Mouse (Mus musculus): ENCODE results near the gene Apobec2.

Gene Apobec2

GRCm38 (mm10) chr17:48409380-48410298 lies 23.1 kb downstream of the Apobec2 start, which contains the start of the genes Nfya and Oard1:
TSS of gene Nfya (minus strand) at chr17:48409906.
TSS of gene Oard1 (plus strand) at chr17:48410014.
- DNase-seq (ENCODE audit: low read depth, low spot score): peak; percentile 100

GRCm38 (mm10) chr17:48408526-48409291 lies 24.0 kb downstream of the Apobec2 start:
- peak; percentile 75 for DNase-seq (ENCODE audit: low read depth, low spot score)

GRCm38 (mm10) chr17:48407910-48408525 lies 24.7 kb downstream of the Apobec2 start:
- DNase-seq (ENCODE audit: low read depth, low spot score): peak; percentile 42

GRCm38 (mm10) chr17:48407154-48407553 lies 25.6 kb downstream of the Apobec2 start:
- DNase-seq (ENCODE audit: low read depth, low spot score): no peak

- no peak for DNase-seq (ENCODE audit: low read depth, low spot score)
Measured at GRCm38 (mm10) chr17:48404706-48405105, 28.0 kb downstream of the Apobec2 start.

- no peak for DNase-seq (ENCODE audit: low read depth, low spot score)
Measured at GRCm38 (mm10) chr17:48403848-48404247, 28.9 kb downstream of the Apobec2 start.

GRCm38 (mm10) chr17:48402751-48403150 lies 30.0 kb downstream of the Apobec2 start:
- no peak for DNase-seq (ENCODE audit: low read depth, low spot score)

GRCm38 (mm10) chr17:48401710-48402109 lies 31.0 kb downstream of the Apobec2 start:
- no peak for DNase-seq (ENCODE audit: low read depth, low spot score)

- DNase-seq (ENCODE audit: low read depth, low spot score): no peak
Measured at GRCm38 (mm10) chr17:48392616-48393015, 40.1 kb downstream of the Apobec2 start.

GRCm38 (mm10) chr17:48391446-48391845 lies 41.3 kb downstream of the Apobec2 start:
- DNase-seq (ENCODE audit: low read depth, low spot score): no peak

GRCm38 (mm10) chr17:48389442-48389841 lies 43.3 kb downstream of the Apobec2 start:
- DNase-seq (ENCODE audit: low read depth, low spot score): no peak

- no peak for DNase-seq (ENCODE audit: low read depth, low spot score)
Measured at GRCm38 (mm10) chr17:48388666-48389065, 44.1 kb downstream of the Apobec2 start.

- peak; percentile 14 for DNase-seq (ENCODE audit: low read depth, low spot score)
Measured at GRCm38 (mm10) chr17:48385786-48386461, 46.8 kb downstream of the Apobec2 start.

GRCm38 (mm10) chr17:48379050-48379449 lies 53.7 kb downstream of the Apobec2 start:
- no peak for DNase-seq (ENCODE audit: low read depth, low spot score)

GRCm38 (mm10) chr17:48376102-48376501 lies 56.6 kb downstream of the Apobec2 start:
- no peak for DNase-seq (ENCODE audit: low read depth, low spot score)

- no peak for DNase-seq (ENCODE audit: low read depth, low spot score)
Measured at GRCm38 (mm10) chr17:48372987-48373386, 59.7 kb downstream of the Apobec2 start.

GRCm38 (mm10) chr17:48371621-48372020 lies 61.1 kb downstream of the Apobec2 start:
- DNase-seq (ENCODE audit: low read depth, low spot score): no peak

Measured in 3T3-L1 (cell line).